Mouse (Mus musculus): ENCODE results near the gene Ugt1a10.

Ugt1a10 gene

DNA sequence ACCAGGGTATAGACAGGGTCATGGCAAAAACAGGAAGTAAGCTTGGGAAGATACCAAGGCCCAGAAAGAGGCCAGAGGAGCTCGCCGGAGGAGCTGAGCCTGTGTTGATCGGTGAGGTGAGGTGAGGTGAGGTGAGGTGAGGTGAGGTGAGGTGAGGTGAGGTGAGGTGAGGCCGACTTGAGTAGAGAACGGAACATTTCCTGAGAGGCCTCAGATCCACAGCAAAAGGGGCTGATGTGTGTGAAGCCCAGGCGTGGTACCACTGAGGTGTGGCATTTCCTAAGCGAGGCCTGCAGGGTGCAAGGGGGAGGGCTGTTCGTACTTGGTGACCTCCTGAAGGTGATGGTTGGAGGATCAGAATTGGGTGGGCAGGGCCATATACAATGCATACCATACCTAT, 197.9 kb downstream of the Ugt1a10 start:
- in situ Hi-C loops (cut with MboI, MseI): no loop called here

GRCm38 (mm10) chr1:88253540-88253939, 198.4 kb downstream of the Ugt1a10 start:
- in situ Hi-C loops (cut with MboI, MseI): no loop called here

- in situ Hi-C loops (cut with MboI, MseI): no loop called here
These were observed 199.7 kb downstream of the Ugt1a10 start for GRCm38 (mm10) chr1:88254793-88255465.

- in situ Hi-C loops (cut with MboI, MseI): no loop called here
These were observed 200.3 kb downstream of the Ugt1a10 start for GRCm38 (mm10) chr1:88255466-88255857.

GRCm38 (mm10) chr1:88255989-88256754, 201.0 kb downstream of the Ugt1a10 start:
- in situ Hi-C loops (cut with MboI, MseI): no loop called here

- in situ Hi-C loops (cut with MboI, MseI): no loop called here
These were observed 201.9 kb downstream of the Ugt1a10 start for GRCm38 (mm10) chr1:88256886-88257663.

- in situ Hi-C loops (cut with MboI, MseI): no loop called here
These were observed 202.5 kb downstream of the Ugt1a10 start for GRCm38 (mm10) chr1:88257681-88258080.

GRCm38 (mm10) chr1:88258361-88258760, 203.2 kb downstream of the Ugt1a10 start:
- in situ Hi-C loops (cut with MboI, MseI): no loop called here

- in situ Hi-C loops (cut with MboI, MseI): no loop called here
These were observed 203.9 kb downstream of the Ugt1a10 start for GRCm38 (mm10) chr1:88258881-88259642.

- in situ Hi-C loops (cut with MboI, MseI): no loop called here
These were observed 204.4 kb downstream of the Ugt1a10 start for GRCm38 (mm10) chr1:88259643-88260024.

DNA sequence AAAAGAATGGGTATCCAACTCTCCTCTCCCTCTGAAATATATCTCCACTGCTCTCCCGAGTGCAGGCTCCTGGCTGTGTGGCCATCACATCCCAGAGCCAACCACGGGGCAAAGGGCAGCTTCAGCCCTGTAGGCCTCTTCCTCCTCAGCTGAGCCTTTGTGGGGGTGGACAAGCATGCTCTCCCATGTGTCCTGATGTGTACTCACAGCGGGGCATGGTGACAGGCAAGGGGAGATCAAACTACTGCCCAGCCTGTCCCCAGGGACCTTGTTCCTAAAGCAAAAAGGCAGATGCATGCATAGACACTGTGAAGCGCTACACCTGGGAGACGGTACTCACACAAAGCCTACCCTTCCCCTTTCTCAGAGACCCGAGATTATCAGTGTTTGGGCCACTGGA, 204.9 kb downstream of the Ugt1a10 start:
- in situ Hi-C loops (cut with MboI, MseI): no loop called here

- in situ Hi-C loops (cut with MboI, MseI): no loop called here
These were observed 205.6 kb downstream of the Ugt1a10 start for GRCm38 (mm10) chr1:88260604-88261377.

DNA sequence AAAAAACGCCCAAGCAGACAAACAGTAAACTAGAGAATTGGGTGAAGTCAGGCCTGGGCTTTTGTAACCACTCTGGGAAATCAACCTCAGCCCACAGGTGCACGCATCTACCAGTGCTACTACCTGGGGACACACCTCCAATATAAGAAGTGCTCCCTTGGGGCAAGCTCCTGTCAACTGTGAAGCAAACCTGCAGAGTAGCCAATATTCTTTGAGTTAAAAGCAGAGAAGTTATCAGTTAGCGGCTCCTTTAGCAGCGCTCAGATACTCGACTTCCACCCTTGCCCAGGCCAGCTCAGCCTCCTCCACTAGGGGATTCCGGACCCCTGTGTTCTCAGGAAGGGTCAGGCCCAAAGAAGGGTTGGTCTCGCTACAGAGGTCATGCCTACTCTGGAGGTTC, 206.5 kb downstream of the Ugt1a10 start:
- in situ Hi-C loops (cut with MboI, MseI): no loop called here

GRCm38 (mm10) chr1:88262255-88262654, 207.1 kb downstream of the Ugt1a10 start:
- in situ Hi-C loops (cut with MboI, MseI): no loop called here

- in situ Hi-C loops (cut with MboI, MseI): no loop called here
These were observed 207.8 kb downstream of the Ugt1a10 start for GRCm38 (mm10) chr1:88262961-88263360.

DNA sequence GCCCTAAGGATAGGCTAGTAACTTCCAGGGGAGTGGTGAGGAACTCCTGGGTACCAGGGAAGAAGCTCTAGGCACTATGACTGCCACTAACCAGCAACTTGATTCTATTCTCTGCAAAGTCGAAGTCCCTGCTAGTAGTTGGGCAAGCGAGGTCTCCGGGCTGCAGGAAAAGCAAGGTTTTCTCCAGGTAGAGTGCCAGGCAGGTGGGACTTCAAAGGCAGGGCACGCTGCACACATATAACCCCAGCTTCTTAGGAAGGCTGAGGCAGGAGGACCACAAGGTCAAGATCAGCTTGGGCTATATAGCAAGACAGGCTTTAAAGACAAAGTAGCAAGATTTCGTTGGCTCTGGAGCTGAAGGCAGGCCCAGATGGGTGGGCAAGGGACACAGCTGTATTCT, 208.6 kb downstream of the Ugt1a10 start:
- in situ Hi-C loops (cut with MboI, MseI): no loop called here

GRCm38 (mm10) chr1:88264237-88264868, 209.2 kb downstream of the Ugt1a10 start:
- in situ Hi-C loops (cut with MboI, MseI): no loop called here

DNA sequence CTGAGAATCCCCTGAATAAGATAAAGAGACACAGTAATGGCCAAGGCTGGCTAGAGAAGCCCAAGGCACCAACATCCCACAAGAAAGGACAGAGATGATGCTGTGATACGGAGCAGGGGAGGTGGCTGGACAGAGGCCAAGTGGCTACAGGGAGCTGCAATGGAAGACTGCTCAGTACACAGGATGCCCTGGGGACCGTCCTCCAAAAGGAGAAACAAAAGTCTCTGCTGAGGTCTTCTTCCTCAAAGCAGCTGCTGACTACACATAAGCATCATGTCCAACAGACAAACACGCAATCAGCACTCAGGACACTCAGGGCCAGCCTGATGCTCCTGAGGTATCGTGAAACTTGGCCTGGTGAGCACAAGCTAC, 209.7 kb downstream of the Ugt1a10 start:
- in situ Hi-C loops (cut with MboI, MseI): no loop called here

- in situ Hi-C loops (cut with MboI, MseI): no loop called here
These were observed 210.9 kb downstream of the Ugt1a10 start for GRCm38 (mm10) chr1:88266123-88266522.

DNA sequence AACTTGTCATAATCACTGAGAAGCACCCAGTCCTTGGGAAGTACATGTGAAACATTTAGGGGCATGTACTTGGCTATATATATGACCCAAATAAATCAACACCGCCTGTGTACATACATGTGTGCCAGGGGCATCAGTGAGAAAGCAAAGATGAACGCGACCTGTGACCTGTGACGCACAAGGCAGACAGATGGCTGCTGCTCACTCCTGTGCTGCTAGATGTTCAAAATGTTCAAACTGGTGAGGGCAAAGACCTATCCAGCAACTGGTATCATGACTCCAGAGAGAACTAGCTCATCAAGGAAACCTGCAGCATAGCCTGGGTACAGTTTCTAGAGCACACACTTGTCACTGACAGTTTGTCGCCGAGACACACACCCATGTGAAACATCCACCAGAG, 212.3 kb downstream of the Ugt1a10 start:
- in situ Hi-C loops (cut with MboI, MseI): no loop called here

DNA sequence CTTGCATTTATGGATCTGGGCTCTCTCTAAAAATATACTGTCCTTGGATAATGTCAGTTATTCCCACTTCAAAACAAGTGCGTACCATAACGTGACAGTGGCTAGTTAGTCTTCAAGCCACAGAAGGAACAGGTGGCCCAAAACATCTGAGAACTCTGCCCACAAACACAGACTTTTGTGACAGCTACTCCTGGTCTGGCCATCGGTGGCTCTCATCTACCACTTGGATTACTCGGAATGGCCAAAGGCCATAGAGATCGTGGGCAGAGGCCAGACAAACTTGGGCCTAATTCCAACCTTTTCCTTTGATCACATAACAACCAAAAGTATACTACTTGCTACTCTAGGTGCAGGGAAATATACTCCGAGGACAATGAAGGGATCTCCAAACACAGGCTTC, 212.9 kb downstream of the Ugt1a10 start:
- in situ Hi-C loops (cut with MboI, MseI): no loop called here
